Mouse (Mus musculus) limb, embryonic 13.5 days (tissue): ENCODE data around the gene Aloxe3. TPM values are rescaled to one million over a fixed set of nuclear protein-coding genes. Genes with fewer than 3 reads are reported as not detected.

ENCODE experiments used
- ATAC-seq: fragments of 200-750 bp; cut with Nextera tagmentation; 2 replicates; pipeline ENCODE4 v1.8.0; 2017; ENCODE audit warnings: low read depth, moderate number of reproducible peaks, moderate TSS enrichment; ENCODE audit not compliant: low FRiP score
- H3K27ac ChIP-seq: fragments of 300-500 bp; sonication (generic); 2 replicates; pipeline ENCODE4 v1.5.1; 2015; ENCODE audit warnings: inconsistent platforms, mild to moderate bottlenecking, moderate library complexity
- H3K27me3 ChIP-seq: fragments of 300-500 bp; sonication (generic); 2 replicates; pipeline ENCODE4 v1.6.1; 2015; ENCODE audit warnings: mild to moderate bottlenecking, inconsistent platforms
- H3K36me3 ChIP-seq: fragments of 300-500 bp; sonication (generic); 2 replicates; pipeline ENCODE4 v1.6.1; 2015; ENCODE audit warnings: inconsistent platforms, mild to moderate bottlenecking, moderate library complexity
- H3K4me1 ChIP-seq: fragments of 300-500 bp; sonication (generic); 2 replicates; pipeline ENCODE4 v1.6.1; 2015; ENCODE audit warnings: inconsistent platforms
- H3K4me2 ChIP-seq: fragments of 300-500 bp; sonication (generic); replicated peaks from 2 replicates; pipeline ENCODE4 v1.6.1; 2015; ENCODE audit warnings: inconsistent platforms, mild to moderate bottlenecking, moderate library complexity
- H3K4me3 ChIP-seq: fragments of 300-500 bp; sonication (generic); 2 replicates; pipeline ENCODE4 v1.5.1; 2015; ENCODE audit warnings: moderate library complexity, mild to moderate bottlenecking, inconsistent platforms
- H3K9ac ChIP-seq: fragments of 300-500 bp; sonication (generic); 2 replicates; pipeline ENCODE4 v1.6.1; 2015; ENCODE audit warnings: mild to moderate bottlenecking, inconsistent platforms
- H3K9me3 ChIP-seq: fragments of 300-500 bp; sonication (generic); 2 replicates; pipeline ENCODE4 v1.6.1; 2016; ENCODE audit warnings: inconsistent platforms
- WGBS: fragments of 180-500 bp; shearing (Covaris S2); methylation state at CpG from one replicate; pipeline ENCODE4 v1.1.7; 2015; 5-methylcytosine and 5-hydroxymethylcytosine counted together
- polyA plus RNA-seq: library from polyadenylated mRNA; unstranded; fragments of >200 nt; fragmentation: Nextera tagmentation; extraction: Ambion mirVana; gene quantifications from 2 replicates; pipeline ENCODE4 v1.2.1, GENCODE M21; 2015

Aloxe3 gene
- polyA plus RNA-seq, 1 experiment from 2014 or later: 1.6 TPM

GRCm38 (mm10) chr11:69103531-69104435, 21.9 kb upstream of the Aloxe3 start:
- H3K27me3 ChIP-seq: no peaks in the 10 kb centered on the region
- H3K9ac ChIP-seq: no peak overlapping the region
- H3K9me3 ChIP-seq: no peaks in the 10 kb centered on the region
- H3K4me3 ChIP-seq: no peak overlapping the region
- H3K4me1 ChIP-seq: peaks cover 18% of the 10 kb centered on the region
- 90% methylated on average over 15 of the region's 15 CpGs for whole genome bisulfite sequencing
- H3K27ac ChIP-seq: no peak overlapping the region
- no peak overlapping the region for H3K4me2 ChIP-seq
- peaks cover 83% of the 10 kb centered on the region for H3K36me3 ChIP-seq
- no peak for ATAC-seq

GRCm38 (mm10) chr11:69104487-69104886, 21.2 kb upstream of the Aloxe3 start:
- Histone ChIP-seq H3K27ac (no peak overlapping the region), H3K9me3 (no peaks in the 10 kb centered on the region), H3K27me3 (no peaks in the 10 kb centered on the region), H3K4me3 (no peak overlapping the region), H3K4me1 (peaks cover 13% of the 10 kb centered on the region), H3K4me2 (no peak overlapping the region), H3K9ac (no peak overlapping the region), H3K36me3 (peaks cover 90% of the 10 kb centered on the region)
- WGBS: 90% methylated on average over 14 of the region's 14 CpGs
- no peak for ATAC-seq

DNA sequence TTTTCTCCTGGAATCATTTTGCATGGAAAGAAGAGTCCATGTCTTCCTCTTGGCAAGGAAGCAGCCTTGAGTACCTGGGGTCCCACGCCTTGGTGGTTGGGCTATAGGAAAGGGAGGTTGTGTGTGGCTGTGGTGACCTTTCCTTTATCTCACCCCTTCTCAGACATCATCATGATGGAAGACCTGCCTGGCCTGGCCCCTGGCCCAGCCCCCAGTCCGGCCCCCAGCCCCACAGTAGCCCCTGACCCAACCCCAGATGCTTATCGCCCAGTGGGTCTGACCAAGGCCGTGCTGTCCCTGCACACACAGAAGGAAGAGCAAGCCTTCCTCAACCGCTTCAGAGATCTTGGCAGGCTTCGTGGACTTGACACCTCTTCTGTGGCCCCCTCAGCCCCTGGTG, 20.5 kb upstream of the Aloxe3 start:
- 88% methylated on average over 6 of the region's 6 CpGs for whole genome bisulfite sequencing
- Histone ChIP-seq H3K4me3 (no peak overlapping the region), H3K9me3 (no peaks in the 10 kb centered on the region), H3K4me2 (no peak overlapping the region), H3K27me3 (no peaks in the 10 kb centered on the region), H3K27ac (no peak overlapping the region), H3K36me3 (peaks cover 94% of the 10 kb centered on the region), H3K9ac (no peak overlapping the region), H3K4me1 (peaks cover 14% of the 10 kb centered on the region)
- no peak for ATAC-seq

- Histone ChIP-seq H3K27me3 (no peaks in the 10 kb centered on the region), H3K9me3 (no peaks in the 10 kb centered on the region), H3K4me1 (peaks cover 12% of the 10 kb centered on the region), H3K27ac (no peak overlapping the region), H3K9ac (no peak overlapping the region), H3K36me3 (peaks cover 90% of the 10 kb centered on the region), H3K4me3 (no peak overlapping the region), H3K4me2 (no peak overlapping the region)
- no peak for ATAC-seq
- 85% methylated on average over 2 of the region's 2 CpGs for WGBS
These were observed 19.9 kb upstream of the Aloxe3 start for GRCm38 (mm10) chr11:69105796-69106195.

DNA sequence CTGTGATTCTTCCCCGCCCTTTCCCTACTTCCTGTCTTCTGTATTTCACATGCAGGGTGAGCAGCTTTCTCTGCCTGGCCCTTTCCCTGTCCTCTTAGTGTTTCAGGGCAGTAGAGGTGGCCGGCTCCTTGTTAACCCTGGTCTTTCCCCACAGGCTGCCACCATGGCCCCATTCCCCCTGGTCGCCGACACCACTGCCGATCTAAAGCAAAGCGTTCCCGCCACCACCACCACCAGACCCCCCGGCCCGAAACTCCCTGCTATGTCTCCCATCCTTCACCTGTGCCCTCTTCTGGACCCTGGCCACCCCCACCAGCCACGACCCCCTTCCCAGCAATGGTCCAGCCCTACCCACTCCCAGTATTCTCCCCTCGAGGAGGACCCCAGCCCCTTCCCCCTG, 19.4 kb upstream of the Aloxe3 start:
- Histone ChIP-seq H3K9ac (no peak overlapping the region), H3K27ac (no peak overlapping the region), H3K4me3 (no peak overlapping the region), H3K4me2 (no peak overlapping the region), H3K4me1 (peaks cover 13% of the 10 kb centered on the region), H3K27me3 (no peaks in the 10 kb centered on the region), H3K36me3 (peaks cover 85% of the 10 kb centered on the region), H3K9me3 (no peaks in the 10 kb centered on the region)
- 90% methylated on average over 11 of the region's 11 CpGs for WGBS
- ATAC-seq: no peak

GRCm38 (mm10) chr11:69106842-69107241, 18.9 kb upstream of the Aloxe3 start:
- Histone ChIP-seq H3K36me3 (peaks cover 80% of the 10 kb centered on the region), H3K27me3 (0 out of 2 replicates have a peak, but pooled peaks cover under 1% of the 10 kb centered on the region), H3K27ac (no peak overlapping the region), H3K4me2 (no peak overlapping the region), H3K9me3 (no peaks in the 10 kb centered on the region), H3K4me1 (peaks cover 17% of the 10 kb centered on the region), H3K9ac (no peak overlapping the region), H3K4me3 (no peak overlapping the region)
- 87% methylated on average over 11 of the region's 11 CpGs for WGBS
- ATAC-seq: no peak

- peaks cover 72% of the 10 kb centered on the region for H3K36me3 ChIP-seq
- no peak for ATAC-seq
These were observed 18.0 kb upstream of the Aloxe3 start for GRCm38 (mm10) chr11:69107676-69108075.

GRCm38 (mm10) chr11:69108223-69108622, 17.5 kb upstream of the Aloxe3 start:
- Histone ChIP-seq H3K9me3 (no peaks in the 10 kb centered on the region), H3K4me2 (no peak overlapping the region), H3K9ac (no peak overlapping the region), H3K4me3 (no peak overlapping the region), H3K27me3 (0 out of 2 replicates have a peak, but pooled peaks cover 4% of the 10 kb centered on the region), H3K4me1 (peaks cover 22% of the 10 kb centered on the region), H3K27ac (no peak overlapping the region), H3K36me3 (peaks cover 66% of the 10 kb centered on the region)
- 89% methylated on average over 9 of the region's 9 CpGs for WGBS
- ATAC-seq: no peak

More at GRCm38 (mm10) chr11:69107676-69108075, 18.0 kb upstream of the Aloxe3 start:
- no peak overlapping the region for H3K27ac ChIP-seq
- no peak overlapping the region for H3K9ac ChIP-seq
- WGBS: 87% methylated on average over 11 of the region's 11 CpGs
- 0 out of 2 replicates have a peak, but pooled peaks cover 4% of the 10 kb centered on the region for H3K27me3 ChIP-seq
- no peaks in the 10 kb centered on the region for H3K9me3 ChIP-seq
- H3K4me3 ChIP-seq: no peak overlapping the region
- H3K4me2 ChIP-seq: no peak overlapping the region
- peaks cover 22% of the 10 kb centered on the region for H3K4me1 ChIP-seq

GRCm38 (mm10) chr11:69109032-69109900, 16.4 kb upstream of the Aloxe3 start:
- 83% methylated on average over 13 of the region's 13 CpGs for WGBS
- Histone ChIP-seq H3K27me3 (0 out of 2 replicates have a peak, but pooled peaks cover 4% of the 10 kb centered on the region), H3K36me3 (peaks cover 56% of the 10 kb centered on the region), H3K9me3 (no peaks in the 10 kb centered on the region), H3K27ac (no peak overlapping the region), H3K9ac (no peak overlapping the region), H3K4me3 (no peak overlapping the region), H3K4me1 (peaks cover 22% of the 10 kb centered on the region), H3K4me2 (no peak overlapping the region)
- ATAC-seq: no peak

DNA sequence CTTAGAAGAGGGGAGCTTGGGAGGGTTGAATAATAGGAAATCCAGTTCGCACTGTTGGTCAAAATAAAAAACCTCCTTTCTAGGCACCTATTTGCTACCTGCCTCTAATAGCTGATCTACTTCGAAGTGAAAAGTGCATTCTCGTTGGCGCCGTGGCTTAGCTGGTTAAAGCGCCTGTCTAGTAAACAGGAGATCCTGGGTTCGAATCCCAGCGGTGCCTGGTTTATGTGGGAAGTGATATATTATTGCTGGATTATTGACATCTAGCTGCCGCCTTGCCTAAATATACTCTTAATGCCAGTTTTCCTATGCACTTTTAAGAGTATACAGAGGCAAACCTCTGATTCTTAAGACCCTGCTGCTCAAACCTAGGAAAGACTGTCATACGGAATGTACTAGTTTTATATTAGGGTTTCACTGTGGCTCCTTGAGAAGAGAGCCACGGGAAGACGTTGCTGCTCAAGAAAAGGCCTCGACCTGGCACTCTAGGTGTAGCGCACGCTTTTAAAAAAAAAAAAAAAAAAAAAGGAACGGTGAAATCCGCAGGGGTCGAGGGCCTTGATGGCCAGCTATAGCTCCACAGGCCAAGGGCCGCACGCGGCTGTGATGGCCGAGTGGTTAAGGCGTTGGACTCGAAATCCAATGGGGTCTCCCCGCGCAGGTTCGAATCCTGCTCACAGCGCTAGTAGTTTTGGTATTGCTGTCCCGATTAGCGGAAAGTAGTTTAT, 15.2 kb upstream of the Aloxe3 start:
- Histone ChIP-seq H3K9ac (peak overlapping the region; percentile 59), H3K27me3 (peaks cover 5% of the 10 kb centered on the region; the same call in 1 of the 2 replicates), H3K4me1 (peaks cover 22% of the 10 kb centered on the region), H3K36me3 (peaks cover 44% of the 10 kb centered on the region), H3K4me2 (peak overlapping the region; percentile 64), H3K4me3 (peak overlapping the region; percentile 53), H3K27ac (peak overlapping the region; percentile 55), H3K9me3 (no peaks in the 10 kb centered on the region)
- WGBS: under 1% methylated on average over 30 of the region's 30 CpGs
- ATAC-seq: peak; percentile 73; the same call in 1 of the 2 replicates

GRCm38 (mm10) chr11:69111051-69111810, 14.5 kb upstream of the Aloxe3 start:
- H3K4me2 ChIP-seq: peak overlapping the region; percentile 64
- peaks cover 36% of the 10 kb centered on the region for H3K36me3 ChIP-seq
- H3K27me3 ChIP-seq: peaks cover 9% of the 10 kb centered on the region
- peaks cover 22% of the 10 kb centered on the region for H3K4me1 ChIP-seq
- H3K9ac ChIP-seq: peak overlapping the region; percentile 59
- no peak for ATAC-seq
- peak overlapping the region; percentile 53 for H3K4me3 ChIP-seq
- H3K9me3 ChIP-seq: no peaks in the 10 kb centered on the region
- 3% methylated on average over 21 of the region's 21 CpGs for WGBS
- H3K27ac ChIP-seq: no peak overlapping the region
